Mouse (Mus musculus) thymus, postnatal 0 days (tissue): ENCODE data around the gene Mansc4. TPM values are rescaled to one million over a fixed set of nuclear protein-coding genes. Genes with fewer than 3 reads are reported as not detected.

Source experiments
- DNase-seq: peaks from one replicate; pipeline ENCODE4 v3.0.0-alpha.2; 2015; ENCODE audit warnings: low spot score
- polyA plus RNA-seq: library from polyadenylated mRNA; unstranded; fragments of >200 nt; fragmentation: Nextera tagmentation; extraction: Ambion mirVana; gene quantifications from 2 replicates; pipeline ENCODE4 v1.2.1, GENCODE M21; 2015

The Mansc4 gene
- 2.3 and 2.4 TPM in 2 replicates for polyA plus RNA-seq

GRCm38 (mm10) chr6:147086594-147087225 lies at the start of gene Mansc4:
Gene Mansc4, minus strand, starts transcription at chr6:147087032.
- peak; percentile 13 for DNase-seq

- DNase-seq = no peak
Measured at GRCm38 (mm10) chr6:147127239-147127638, 40.4 kb upstream of the Mansc4 start.

- no peak for DNase-seq
Measured at GRCm38 (mm10) chr6:147121320-147121719, 34.5 kb upstream of the Mansc4 start.

GRCm38 (mm10) chr6:147118190-147118589 lies 31.4 kb upstream of the Mansc4 start:
- no peak for DNase-seq

- no peak for DNase-seq
Measured at GRCm38 (mm10) chr6:147117764-147118163, 30.9 kb upstream of the Mansc4 start.

GRCm38 (mm10) chr6:147116579-147116978 lies 29.7 kb upstream of the Mansc4 start:
- DNase-seq = peak; percentile 71

- DNase-seq = no peak
Measured at GRCm38 (mm10) chr6:147109283-147109682, 22.5 kb upstream of the Mansc4 start.

- no peak for DNase-seq
Measured at GRCm38 (mm10) chr6:147106716-147107115, 19.9 kb upstream of the Mansc4 start.

GRCm38 (mm10) chr6:147105529-147105928 lies 18.7 kb upstream of the Mansc4 start:
- no peak for DNase-seq

GRCm38 (mm10) chr6:147102293-147102692 lies 15.5 kb upstream of the Mansc4 start:
- DNase-seq = no peak

GRCm38 (mm10) chr6:147099458-147100277 lies 12.8 kb upstream of the Mansc4 start:
- DNase-seq = peak; percentile 75

GRCm38 (mm10) chr6:147097346-147097929 lies 10.6 kb upstream of the Mansc4 start:
- DNase-seq = peak; percentile 33

GRCm38 (mm10) chr6:147096934-147097333 lies 10.1 kb upstream of the Mansc4 start:
- no peak for DNase-seq

- DNase-seq = no peak
Measured at GRCm38 (mm10) chr6:147096109-147096508, 9.3 kb upstream of the Mansc4 start.

- no peak for DNase-seq
Measured at GRCm38 (mm10) chr6:147094771-147095170, 7.9 kb upstream of the Mansc4 start.

- DNase-seq = no peak
Measured at GRCm38 (mm10) chr6:147092136-147092535, 5.3 kb upstream of the Mansc4 start.

- peak; percentile 92 for DNase-seq
Measured at GRCm38 (mm10) chr6:147091136-147092120, 4.6 kb upstream of the Mansc4 start, which contains the start of gene Klhl42. Gene Klhl42, plus strand, starts transcription at chr6:147091379.

GRCm38 (mm10) chr6:147090191-147090590 lies 3.4 kb upstream of the Mansc4 start:
- no peak for DNase-seq

- no peak for DNase-seq
Measured at GRCm38 (mm10) chr6:147088517-147088916, 1.7 kb upstream of the Mansc4 start.

- no peak for DNase-seq
Measured at GRCm38 (mm10) chr6:147087736-147088135, 904 bp upstream of the Mansc4 start.
